Mouse (Mus musculus): ENCODE results near the gene Tpm4. TPM values are rescaled to one million over a fixed set of nuclear protein-coding genes. Genes with fewer than 3 reads are reported as not detected.

The Tpm4 gene
- polyA plus RNA-seq, 1 experiment from 2014 or later, result 330 TPM

DNA sequence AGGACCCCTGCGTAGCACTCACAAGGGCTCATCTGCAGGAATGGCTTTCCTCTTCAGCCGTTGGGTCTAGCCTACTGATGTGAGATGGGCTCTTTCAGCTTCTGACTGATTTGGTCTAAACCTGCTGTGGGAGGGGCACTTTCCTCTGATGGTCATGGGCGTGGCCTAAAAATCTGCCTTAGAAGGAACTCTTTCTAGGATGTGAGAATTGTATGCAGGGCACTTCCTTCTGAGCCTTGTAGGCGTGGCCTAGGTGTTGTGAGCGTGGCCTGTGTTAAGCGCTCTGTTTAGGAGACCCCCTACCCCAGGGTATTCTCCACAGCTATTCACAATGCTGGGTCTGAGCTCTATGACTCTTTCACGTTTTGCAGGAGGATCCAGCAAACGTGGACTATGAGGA is 63.2 kb downstream of the Tpm4 start:
- no peaks in the 10 kb centered on the region for H3K36me3 ChIP-seq
- no peak overlapping the region for H3K9ac ChIP-seq
- 48% methylated on average over 8 of the region's 8 CpGs for WGBS
- H3K27me3 ChIP-seq, result no peaks in the 10 kb centered on the region
- 0 out of 2 replicates have a peak, but pooled peaks cover 6% of the 10 kb centered on the region for H3K9me3 ChIP-seq (replicated peaks)
- no peak for ATAC-seq (replicated peaks; ENCODE audit: insufficient number of reproducible peaks, insufficient read depth, low FRiP score, low read depth)
- H3K4me1 ChIP-seq (replicated peaks), result no peaks in the 10 kb centered on the region
- H3K27ac ChIP-seq, result no peak overlapping the region
- no peak overlapping the region for H3K4me2 ChIP-seq
- no peak overlapping the region for H3K4me3 ChIP-seq

Other genes starting within 250 kb of the Tpm4 start
- 2.2 and 2.7 TPM in 2 replicates for gene Zfp882, start 226.4 kb upstream of the Tpm4 start, polyA plus RNA-seq (2015; fragmentation: Nextera tagmentation; extraction: Ambion mirVana)
- 22.3 and 23.3 TPM in 2 replicates for gene Zfp617, start 226.3 kb upstream of the Tpm4 start, polyA plus RNA-seq (2015; fragmentation: Nextera tagmentation; extraction: Ambion mirVana)
- 9.6 and 12.6 TPM in 2 replicates for gene Zfp961, start 183.9 kb upstream of the Tpm4 start, polyA plus RNA-seq (2015; fragmentation: Nextera tagmentation; extraction: Ambion mirVana)
- gene Cyp4f18, start 125.3 kb upstream of the Tpm4 start, polyA plus RNA-seq (2015; fragmentation: Nextera tagmentation; extraction: Ambion mirVana), result 1.1 and 1.5 TPM in 2 replicates
- gene Olfr372, start 93.8 kb upstream of the Tpm4 start, polyA plus RNA-seq (2015; fragmentation: Nextera tagmentation; extraction: Ambion mirVana), result not detected in 2 replicates
- gene Olfr373, start 51.8 kb upstream of the Tpm4 start, polyA plus RNA-seq (2015; fragmentation: Nextera tagmentation; extraction: Ambion mirVana), result not detected in 2 replicates
- gene Olfr374, start 27.9 kb upstream of the Tpm4 start, polyA plus RNA-seq (2015; fragmentation: Nextera tagmentation; extraction: Ambion mirVana), result not detected in 2 replicates
- 68.4 and 77.8 TPM in 2 replicates for gene Rab8a, start 26.2 kb downstream of the Tpm4 start, polyA plus RNA-seq (2015; fragmentation: Nextera tagmentation; extraction: Ambion mirVana)
- gene Hsh2d, start 54.7 kb downstream of the Tpm4 start, polyA plus RNA-seq (2015; fragmentation: Nextera tagmentation; extraction: Ambion mirVana), result 0.20 and 0.27 TPM in 2 replicates
- not detected in 2 replicates for gene Cib3, start 77.9 kb downstream of the Tpm4 start, polyA plus RNA-seq (2015; fragmentation: Nextera tagmentation; extraction: Ambion mirVana)
- gene Gm11034, start 78.7 kb downstream of the Tpm4 start, polyA plus RNA-seq (2015; fragmentation: Nextera tagmentation; extraction: Ambion mirVana), result not detected in 2 replicates
- 41.0 and 45.6 TPM in 2 replicates for gene Fam32a, start 84.8 kb downstream of the Tpm4 start, polyA plus RNA-seq (2015; fragmentation: Nextera tagmentation; extraction: Ambion mirVana)
- 96.3 and 113 TPM in 2 replicates for gene Ap1m1, start 105.0 kb downstream of the Tpm4 start, polyA plus RNA-seq (2015; fragmentation: Nextera tagmentation; extraction: Ambion mirVana)
- 14.8 and 15.9 TPM in 2 replicates for gene Gm10282, start 170.3 kb downstream of the Tpm4 start, polyA plus RNA-seq (2015; fragmentation: Nextera tagmentation; extraction: Ambion mirVana)
- gene Klf2, start 184.1 kb downstream of the Tpm4 start, polyA plus RNA-seq (2015; fragmentation: Nextera tagmentation; extraction: Ambion mirVana), result 18.5 and 19.5 TPM in 2 replicates

Measured in heart, embryonic 15.5 days (tissue).